Mouse (Mus musculus) olfactory bulb, adult 2 months (tissue): ENCODE results near the gene Scpep1. TPM values are rescaled to one million over a fixed set of nuclear protein-coding genes. Genes with fewer than 3 reads are reported as not detected.

ENCODE experiments used
- H3K27ac ChIP-seq: fragments of 200-500 bp; 2 replicates; pipeline ENCODE4 v1.5.1; 2012; ENCODE audit warnings: low read depth, low read length; ENCODE audit not compliant: insufficient read depth
- H3K4me1 ChIP-seq: fragments of 200-500 bp; 2 replicates; pipeline ENCODE4 v1.6.1; 2012; ENCODE audit warnings: low read length; ENCODE audit not compliant: control insufficient read depth, insufficient read depth
- H3K4me3 ChIP-seq: fragments of 200-500 bp; 2 replicates; pipeline ENCODE4 v1.5.1; 2012; ENCODE audit warnings: mild to moderate bottlenecking, low read depth, low read length, moderate library complexity; ENCODE audit not compliant: insufficient read depth
- CTCF ChIP-seq: fragments of 200-500 bp; IDR thresholded peaks from 2 replicates; pipeline ENCODE4 v1.5.1; 2012; ENCODE audit warnings: low read depth, mild to moderate bottlenecking, low read length, moderate library complexity; ENCODE audit not compliant: insufficient read depth
- POLR2A ChIP-seq: fragments of 200-500 bp; IDR thresholded peaks from 2 replicates; pipeline ENCODE4 v1.6.1; 2012; ENCODE audit warnings: mild to moderate bottlenecking, low read depth, low read length, moderate library complexity; ENCODE audit not compliant: insufficient read depth
- WGBS: fragments of 180-500 bp; shearing (Covaris S2); methylation state at CpG from one replicate; pipeline ENCODE4 v1.1.7; 2018; 5-methylcytosine and 5-hydroxymethylcytosine counted together
- polyA plus RNA-seq: library from polyadenylated mRNA; stranded (reverse); fragments of >200 nt; gene quantifications from 2 replicates; pipeline ENCODE4 v1.2.4, GENCODE M21; 2012; ENCODE audit warnings: low replicate concordance; ENCODE audit not compliant: missing spikeins, insufficient read depth, insufficient read length

Gene Scpep1
- polyA plus RNA-seq, 1 experiment, result not detected

- TF ChIP-seq CTCF (no peak), POLR2A (no peak)
- Histone ChIP-seq H3K27ac (no peak overlapping the region), H3K4me3 (no peak overlapping the region), H3K4me1 (0 out of 2 replicates have a peak, but pooled peaks cover 3% of the 10 kb centered on the region)
- 85% methylated on average over 12 of the region's 12 CpGs for WGBS
Measured at GRCm38 (mm10) chr11:88941489-88941888, 13.8 kb downstream of the Scpep1 start.

- peaks cover 5% of the 10 kb centered on the region; the same call in 1 of the 2 replicates for H3K4me1 ChIP-seq
- 55% methylated on average over 4 of the region's 4 CpGs for WGBS
- no peak overlapping the region for H3K4me3 ChIP-seq
- no peak overlapping the region for H3K27ac ChIP-seq
- no peak for TF ChIP-seq CTCF
- TF ChIP-seq POLR2A, result no peak
Measured at GRCm38 (mm10) chr11:88939634-88940033, 15.6 kb downstream of the Scpep1 start.

- WGBS, result 99% methylated on average over 2 of the region's 2 CpGs
- TF ChIP-seq CTCF, result no peak
- no peak for TF ChIP-seq POLR2A
- H3K4me3 ChIP-seq, result no peak overlapping the region
- H3K4me1 ChIP-seq, result peaks cover 10% of the 10 kb centered on the region; the same call in 1 of the 2 replicates
- H3K27ac ChIP-seq, result no peak overlapping the region
Measured at GRCm38 (mm10) chr11:88938770-88939169, 16.5 kb downstream of the Scpep1 start.

- WGBS, result 96% methylated on average over 2 of the region's 2 CpGs
- H3K27ac ChIP-seq, result no peak overlapping the region
- H3K4me3 ChIP-seq, result no peak overlapping the region
- peaks cover 17% of the 10 kb centered on the region for H3K4me1 ChIP-seq
- TF ChIP-seq CTCF (no peak), POLR2A (no peak)
Measured at GRCm38 (mm10) chr11:88937886-88938285, 17.4 kb downstream of the Scpep1 start.

GRCm38 (mm10) chr11:88934089-88935000 is 20.9 kb downstream of the Scpep1 start:
- 79% methylated on average over 19 of the region's 19 CpGs for WGBS
- Histone ChIP-seq H3K4me1 (peaks cover 16% of the 10 kb centered on the region), H3K4me3 (no peak overlapping the region), H3K27ac (no peak overlapping the region; the same call in 1 of the 2 replicates)
- no peak for TF ChIP-seq POLR2A
- no peak for TF ChIP-seq CTCF

- WGBS, result 83% methylated on average over 9 of the region's 9 CpGs
- Histone ChIP-seq H3K4me1 (peaks cover 16% of the 10 kb centered on the region), H3K4me3 (no peak overlapping the region), H3K27ac (no peak overlapping the region)
- TF ChIP-seq CTCF, result no peak
- no peak for TF ChIP-seq POLR2A
Measured at GRCm38 (mm10) chr11:88933030-88933429, 22.2 kb downstream of the Scpep1 start.

- TF ChIP-seq CTCF, result no peak
- no peak for TF ChIP-seq POLR2A
- peaks cover 16% of the 10 kb centered on the region for H3K4me1 ChIP-seq
- no peak overlapping the region for H3K27ac ChIP-seq
- no peak overlapping the region for H3K4me3 ChIP-seq
- WGBS, result 84% methylated on average over 14 of the region's 14 CpGs
Measured at GRCm38 (mm10) chr11:88931692-88932530, 23.4 kb downstream of the Scpep1 start.

GRCm38 (mm10) chr11:88926566-88926965 is 28.7 kb downstream of the Scpep1 start:
- WGBS, result 93% methylated on average over 5 of the region's 5 CpGs
- H3K27ac ChIP-seq, result no peak overlapping the region
- no peak overlapping the region for H3K4me3 ChIP-seq
- no peak for TF ChIP-seq CTCF
- TF ChIP-seq POLR2A, result no peak
- H3K4me1 ChIP-seq, result 0 out of 2 replicates have a peak, but pooled peaks cover 2% of the 10 kb centered on the region
